Mouse (Mus musculus): ENCODE measurements at regions not wholly inside any gene's neighbourhood (a gene's known extent, or its start where the extent isn't known, plus 50 kb on each side); places are given as distances from the start of the nearest gene placed in this dataset.

DNA sequence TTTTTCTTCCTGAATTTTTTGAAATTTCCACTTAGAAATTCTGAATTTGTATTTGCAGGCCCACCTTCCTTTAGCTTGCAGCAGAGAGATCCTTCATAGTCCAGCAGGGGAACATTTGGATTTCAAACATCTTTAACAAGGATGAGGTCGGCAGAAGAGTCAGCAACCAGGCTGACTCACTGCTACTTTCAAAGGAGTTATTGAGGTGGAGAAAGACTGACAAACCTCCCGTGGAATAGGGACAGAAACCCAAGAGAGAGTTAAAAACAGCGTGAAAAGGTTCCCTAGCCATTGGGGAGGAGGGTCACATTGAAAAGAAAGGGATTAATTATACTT lies 247.6 kb downstream of the Itga8 start:
- TF ChIP-seq CTCF (conservative IDR thresholded peaks at IDR 0.05; ENCODE audit: insufficient read depth, insufficient read length, low read depth, low read length) (no peak), POLR2A (IDR thresholded peaks at IDR 0.05; ENCODE audit: low read depth, low read length) (no peak)
